Mouse (Mus musculus) erythroblast, adult 5-6 weeks (primary cell): ENCODE data around the gene Spats2l. TPM values are rescaled to one million over a fixed set of nuclear protein-coding genes. Genes with fewer than 3 reads are reported as not detected.

Source experiments
- ATAC-seq: replicated peaks from 2 replicates; pipeline ENCODE4 v1.8.0; 2016; ENCODE audit warnings: moderate number of reproducible peaks, mild to moderate bottlenecking, moderate TSS enrichment, inconsistent platforms; ENCODE audit not compliant: poor library complexity, low FRiP score, severe bottlenecking
- total RNA-seq, 2 experiments: library from RNA; stranded (forward) in 1 of 2; stranded (reverse) in 1 of 2; fragments of 150-400 nt in 1 of 2; fragments of 200-764, 138-1000 nt in 1 of 2; gene quantifications; 2 replicates each; pipeline versions ENCODE4 v1.2.3 to v1.2.4; 2015 to 2017; ENCODE audit warnings: low replicate concordance in 2 of 2

Gene Spats2l
- total RNA-seq, 2 experiments from 2014 or later: 0.19 TPM; not detected in 1

DNA sequence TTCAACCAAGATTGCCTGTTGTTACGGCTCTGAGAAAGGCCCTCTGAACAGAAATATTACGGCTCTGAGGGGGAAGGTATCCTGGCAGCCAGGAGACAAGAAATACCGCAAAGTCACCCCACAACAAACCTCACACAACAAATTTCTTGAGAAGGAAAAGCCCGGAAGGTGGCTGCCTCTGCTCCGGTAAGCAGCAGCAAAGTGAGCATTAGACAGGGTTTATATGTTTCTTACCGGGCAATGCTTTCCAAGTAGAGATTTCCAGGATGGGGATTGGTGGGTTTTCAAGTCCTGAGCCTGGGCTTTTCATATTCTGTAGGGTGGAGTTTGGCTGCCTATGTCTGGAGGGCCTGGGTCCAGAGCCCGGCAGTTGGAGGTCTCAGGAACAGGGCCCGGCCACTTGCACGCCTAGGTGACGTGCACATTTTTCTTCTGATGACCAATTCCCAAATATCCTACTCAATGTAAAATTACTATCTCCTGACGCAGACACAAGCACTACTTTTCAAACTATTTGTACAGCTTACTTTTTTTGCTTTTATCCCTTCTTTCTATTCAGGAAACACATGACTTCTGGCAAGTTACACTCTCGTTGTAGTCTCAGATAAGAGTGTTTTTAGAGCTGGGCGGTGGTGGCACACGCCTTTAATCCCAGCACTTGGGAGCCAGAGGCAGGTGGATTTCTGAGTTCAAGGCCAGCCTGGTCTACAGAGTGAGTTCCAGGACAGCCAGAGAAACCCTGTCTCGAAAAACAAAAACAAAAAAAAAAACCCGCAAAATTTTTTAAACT is 179.8 kb downstream of the Spats2l start:
- ATAC-seq: no peak

DNA sequence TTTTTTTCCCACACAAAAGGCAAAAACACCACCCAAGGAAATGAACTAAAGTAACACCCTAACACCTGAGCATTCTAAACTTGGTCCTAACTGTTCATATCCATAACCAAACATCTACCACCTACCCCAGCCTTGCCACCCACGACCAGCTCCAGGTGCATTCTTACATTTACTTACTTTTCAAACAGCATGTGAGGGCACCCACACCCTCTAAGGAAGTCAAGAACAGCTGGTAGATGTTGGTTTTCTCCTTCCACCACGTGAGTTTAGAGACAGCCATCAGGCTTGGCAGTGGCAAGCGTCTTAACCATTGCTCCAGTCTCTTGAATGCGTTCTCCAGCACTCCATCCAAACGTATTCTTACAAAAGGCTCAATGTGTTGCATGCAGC is 180.4 kb downstream of the Spats2l start:
- no peak for ATAC-seq

DNA sequence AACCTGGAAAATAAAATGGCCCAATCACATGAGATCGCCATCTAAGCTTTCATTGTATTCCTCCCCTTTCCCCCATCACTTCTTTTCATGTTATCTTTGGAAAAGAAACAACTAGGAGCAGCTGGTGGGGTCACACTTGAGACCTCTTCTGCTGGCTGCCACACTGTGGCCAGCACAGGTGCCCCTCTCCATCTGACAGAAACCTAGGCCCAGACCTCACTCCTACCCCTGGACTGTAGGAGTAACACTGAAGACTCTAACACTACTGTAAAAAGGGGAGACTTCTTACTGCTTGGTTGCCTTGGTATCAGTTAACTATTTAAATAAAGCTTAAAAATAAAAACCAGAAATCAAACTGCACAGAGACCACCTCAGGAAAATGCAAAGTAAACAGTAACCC is 181.8 kb downstream of the Spats2l start:
- ATAC-seq: no peak

DNA sequence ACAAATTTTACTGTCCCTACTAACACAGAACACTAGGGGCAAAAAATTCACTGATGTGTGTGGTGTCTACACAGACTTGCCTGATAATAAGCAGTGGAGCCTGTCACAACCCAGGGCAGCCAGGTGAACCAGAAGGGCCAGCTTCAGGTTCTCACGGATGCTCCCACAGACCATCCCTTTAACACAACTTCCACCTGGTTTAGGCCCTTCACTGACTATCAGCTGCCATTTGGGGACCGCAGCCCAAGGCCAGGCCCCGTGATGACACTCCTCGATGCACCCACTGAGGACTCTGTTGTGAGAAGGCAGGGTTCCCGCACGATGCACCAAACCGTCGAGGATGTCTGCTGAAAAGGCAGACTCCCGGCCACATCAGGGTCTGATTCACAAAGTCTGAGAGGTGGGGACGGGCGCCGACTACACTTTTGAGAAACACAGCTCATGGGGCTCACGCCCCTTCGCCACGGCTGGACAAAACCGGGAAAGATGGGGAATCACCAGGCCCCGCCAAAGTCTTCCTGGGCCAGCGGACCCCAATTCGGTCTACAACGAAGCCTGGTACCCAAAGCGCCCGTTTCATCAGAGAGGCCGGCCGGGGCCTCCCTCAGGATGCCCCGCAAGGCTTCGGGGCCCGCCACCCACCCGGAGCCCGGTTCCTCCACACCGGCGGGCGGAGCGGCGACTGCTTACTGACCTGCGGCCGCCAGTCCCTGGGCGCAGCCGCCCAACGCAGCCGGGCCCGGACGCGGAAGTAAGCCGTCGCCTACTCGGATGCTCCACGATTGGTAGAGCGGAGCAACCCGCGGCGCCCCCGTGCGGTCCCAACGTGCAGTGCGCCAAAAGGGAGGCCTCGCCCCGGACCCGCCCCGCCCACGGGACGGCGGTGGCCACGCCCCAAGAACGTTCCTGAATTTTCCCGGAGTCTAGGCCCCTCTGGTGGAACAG is 195.6 kb downstream of the Spats2l start:
- peak; percentile 99 for ATAC-seq

DNA sequence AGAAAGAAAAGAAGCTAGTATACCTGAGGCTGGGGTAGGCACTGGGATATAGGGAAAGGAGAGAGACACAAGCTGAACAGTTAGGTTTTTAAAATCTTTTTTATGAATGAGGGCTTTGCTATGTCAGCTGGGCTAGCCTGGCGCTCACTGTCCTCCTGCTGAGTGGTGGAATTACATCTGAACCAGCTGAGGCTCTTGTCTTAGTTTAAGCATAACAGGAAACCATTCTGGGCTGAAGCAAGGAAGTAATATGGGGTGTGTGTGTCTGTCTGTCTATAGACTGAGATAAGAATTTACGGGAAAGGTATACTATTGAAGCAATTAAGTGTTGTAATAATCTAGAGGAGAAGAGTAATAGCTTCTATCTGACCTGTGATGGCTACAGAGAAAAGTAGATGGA is 197.6 kb downstream of the Spats2l start:
- no peak for ATAC-seq

DNA sequence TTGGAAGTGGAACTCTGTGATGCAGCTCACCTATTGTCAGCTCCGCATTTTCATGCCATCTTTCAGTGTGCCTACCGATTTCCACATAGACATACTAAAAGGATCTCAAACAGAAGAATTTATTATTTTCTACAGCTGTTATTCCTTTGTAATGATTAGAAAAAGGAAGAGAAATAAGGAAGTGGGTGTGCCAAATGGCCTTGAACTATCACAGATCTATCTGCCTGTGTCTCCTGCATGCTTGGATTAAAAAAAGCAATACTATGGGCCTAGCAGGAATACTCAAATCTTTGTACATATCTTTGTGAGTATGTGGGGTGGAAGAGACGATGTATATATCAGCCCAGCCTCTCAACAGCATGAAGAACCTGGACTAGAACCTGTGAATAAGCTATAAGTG is 202.9 kb downstream of the Spats2l start:
- ATAC-seq: no peak

DNA sequence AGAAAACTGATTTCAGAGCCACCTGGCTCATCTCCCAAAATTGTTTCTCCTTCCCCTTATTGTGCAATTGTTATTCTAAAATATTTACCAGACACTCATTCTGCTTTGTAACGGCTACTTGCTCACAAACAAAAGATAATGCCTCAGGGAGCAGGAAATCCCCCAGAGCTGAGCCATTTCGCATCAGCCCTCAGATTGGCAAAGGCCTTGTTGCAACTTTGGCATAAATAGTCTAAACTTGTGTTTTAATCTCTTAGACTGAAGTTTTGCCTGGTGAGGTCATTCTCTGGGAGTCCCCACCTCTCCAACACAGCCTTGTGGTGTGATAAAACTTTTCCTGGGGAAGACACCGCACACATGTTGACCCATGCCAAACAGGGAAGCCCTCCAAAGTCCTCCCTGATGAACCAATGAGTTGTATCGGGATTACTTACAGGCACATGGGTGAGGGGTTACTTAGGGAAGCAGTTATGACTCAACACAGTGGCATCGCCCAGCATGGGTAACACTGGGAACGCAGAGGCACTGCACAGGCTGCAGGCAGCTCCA is 215.2 kb downstream of the Spats2l start:
- ATAC-seq: no peak

DNA sequence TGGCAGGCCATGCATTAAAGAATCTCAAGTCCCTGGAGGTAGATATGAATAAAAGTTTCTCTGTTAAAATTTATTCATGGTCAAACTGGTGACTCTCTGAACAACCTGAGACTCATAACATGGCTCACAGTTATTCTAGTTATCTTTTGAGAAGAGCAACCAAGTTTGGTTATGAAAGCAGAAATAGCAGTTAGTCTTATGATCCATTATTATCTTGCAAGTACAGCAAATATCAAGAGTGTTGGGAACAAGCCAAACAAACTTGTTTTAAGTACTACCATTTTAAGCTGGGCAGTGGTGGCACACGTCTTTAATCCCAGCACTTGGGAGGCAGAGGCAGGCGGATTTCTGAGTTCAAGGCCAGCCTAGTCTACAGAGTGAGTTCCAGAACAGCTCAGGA is 217.3 kb downstream of the Spats2l start:
- no peak for ATAC-seq

DNA sequence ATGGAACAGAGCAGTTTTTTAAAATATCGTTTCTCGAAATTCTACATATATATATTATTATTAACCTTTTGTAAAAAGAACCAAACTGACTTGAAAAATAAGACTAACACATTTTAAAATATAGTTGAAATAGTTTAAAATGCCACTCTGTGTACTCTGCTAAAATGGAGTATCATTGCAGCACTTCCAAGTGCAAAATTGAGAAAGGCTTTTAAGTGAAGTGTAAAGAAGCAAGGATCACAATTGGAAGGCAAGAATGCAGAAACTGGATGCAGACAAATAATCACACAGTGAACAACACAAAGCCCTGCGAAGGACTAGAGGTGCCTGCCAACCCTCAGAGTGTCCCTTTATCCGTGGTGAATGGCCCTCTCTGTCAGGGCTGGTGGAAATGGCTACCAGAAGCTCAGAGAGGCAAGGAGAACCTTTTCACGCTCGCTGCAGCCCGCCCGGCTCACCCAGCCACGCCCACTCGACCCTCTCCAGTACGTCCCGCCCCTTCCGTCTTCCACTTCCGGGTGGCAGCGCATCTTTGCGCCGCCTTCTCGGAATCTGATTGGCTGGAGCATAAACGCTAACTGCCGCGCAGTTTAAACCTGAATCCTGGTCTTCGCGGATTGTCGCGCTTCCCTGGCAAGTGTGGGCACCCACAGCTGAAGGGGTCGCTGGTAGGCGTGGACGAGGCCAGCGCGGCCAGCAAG is 221.6 kb downstream of the Spats2l start, which contains the start of gene Sgo2a:
TSS of gene Sgo2a (plus strand) at position 540 of the 701 bp plus-strand sequence.
- peak; percentile 100 for ATAC-seq

DNA sequence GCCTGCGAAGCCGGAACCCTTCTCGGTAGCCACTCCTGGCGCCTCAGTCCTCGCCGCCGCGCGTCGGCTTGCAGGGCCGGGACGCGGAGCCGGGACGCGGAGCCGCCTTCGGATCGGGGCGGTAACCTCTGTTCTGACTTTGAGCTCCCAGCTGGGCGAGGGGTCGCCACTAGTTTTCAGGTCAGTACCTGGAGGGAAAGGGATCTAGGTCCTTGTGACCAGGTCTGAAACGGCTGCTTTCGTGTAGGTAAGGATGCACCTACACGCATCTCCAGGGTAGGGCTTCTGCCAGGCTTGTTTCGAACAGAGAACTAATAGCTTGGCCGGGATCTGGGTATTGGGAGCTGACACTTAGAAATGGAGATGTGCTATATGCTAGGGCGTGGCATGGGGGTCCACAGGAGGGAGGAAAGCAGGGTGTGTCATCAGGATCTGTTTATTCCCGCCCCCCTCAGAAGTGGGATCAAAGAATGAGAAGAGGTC is 222.2 kb downstream of the Spats2l start:
- ATAC-seq: peak; percentile 83

Other genes with a start within 250 kb of the Spats2l start
- 12.7 and 16.7 TPM in 2 replicates for gene Sgo2a, start 221.8 kb downstream of the Spats2l start, total RNA-seq (2015; ENCODE audit: low replicate concordance)
- 19.4 and 19.6 TPM in 2 replicates for gene Sgo2a, start 221.8 kb downstream of the Spats2l start, total RNA-seq (2017; ENCODE audit: low replicate concordance)
- 0.77 and 5.0 TPM in 2 replicates for gene Kctd18, start 244.8 kb downstream of the Spats2l start, total RNA-seq (2015; ENCODE audit: low replicate concordance)
- gene Kctd18, start 244.8 kb downstream of the Spats2l start, total RNA-seq (2017; ENCODE audit: low replicate concordance): 4.9 and 5.6 TPM in 2 replicates